Mouse (Mus musculus) heart, embryonic 16.5 days (tissue): ENCODE data around the gene Myo1d. TPM values are rescaled to one million over a fixed set of nuclear protein-coding genes. Genes with fewer than 3 reads are reported as not detected.

ENCODE experiments used
- ATAC-seq: fragments of 200-750 bp; cut with Nextera tagmentation; replicated peaks from 2 replicates; pipeline ENCODE4 v1.8.0; 2017; ENCODE audit warnings: moderate number of reproducible peaks; ENCODE audit not compliant: insufficient read depth, low FRiP score; ENCODE audit errors: extremely low read depth
- H3K27ac ChIP-seq: fragments of 300-500 bp; sonication (generic); 2 replicates; pipeline ENCODE4 v1.5.1; 2014; ENCODE audit warnings: mild to moderate bottlenecking, low read length, control low read depth, moderate library complexity
- H3K27me3 ChIP-seq: fragments of 300-500 bp; sonication (generic); 2 replicates; pipeline ENCODE4 v1.6.1; 2014; ENCODE audit warnings: low read length, mixed read lengths; ENCODE audit not compliant: control insufficient read depth, insufficient read depth
- H3K36me3 ChIP-seq: fragments of 300-500 bp; sonication (generic); 2 replicates; pipeline ENCODE4 v1.6.1; 2014; ENCODE audit not compliant: control insufficient read depth, insufficient read depth
- H3K4me1 ChIP-seq: fragments of 300-500 bp; sonication (generic); 2 replicates; pipeline ENCODE4 v1.6.1; 2014; ENCODE audit warnings: low read length, mixed read lengths; ENCODE audit not compliant: control insufficient read depth, insufficient read depth
- H3K4me2 ChIP-seq: fragments of 300-500 bp; sonication (generic); 2 replicates; pipeline ENCODE4 v1.6.1; 2014; ENCODE audit warnings: low read depth, mild to moderate bottlenecking, control low read depth, low read length
- H3K4me3 ChIP-seq: fragments of 300-500 bp; sonication (generic); 2 replicates; pipeline ENCODE4 v1.5.1; 2014; ENCODE audit warnings: mild to moderate bottlenecking, control low read depth, low read length
- H3K9ac ChIP-seq: fragments of 300-500 bp; sonication (generic); 2 replicates; pipeline ENCODE4 v1.6.1; 2014; ENCODE audit warnings: low read length, control low read depth
- H3K9me3 ChIP-seq: fragments of 300-500 bp; sonication (generic); replicated peaks from 2 replicates; pipeline ENCODE4 v1.6.1; 2016; ENCODE audit warnings: low read length; ENCODE audit not compliant: control insufficient read depth
- WGBS: fragments of 180-500 bp; shearing (Covaris S2); extraction: QIAGEN DNeasy Blood & Tissue Kit; methylation state at CpG from one replicate; pipeline ENCODE4 v1.1.7; 2014; 5-methylcytosine and 5-hydroxymethylcytosine counted together
- polyA plus RNA-seq: library from polyadenylated mRNA; unstranded; fragments of >200 nt; fragmentation: Nextera tagmentation; extraction: Ambion mirVana; gene quantifications from 2 replicates; pipeline ENCODE4 v1.2.1, GENCODE M21; 2015

The Myo1d gene
- polyA plus RNA-seq, 1 experiment from 2014 or later: 7.5 TPM

DNA sequence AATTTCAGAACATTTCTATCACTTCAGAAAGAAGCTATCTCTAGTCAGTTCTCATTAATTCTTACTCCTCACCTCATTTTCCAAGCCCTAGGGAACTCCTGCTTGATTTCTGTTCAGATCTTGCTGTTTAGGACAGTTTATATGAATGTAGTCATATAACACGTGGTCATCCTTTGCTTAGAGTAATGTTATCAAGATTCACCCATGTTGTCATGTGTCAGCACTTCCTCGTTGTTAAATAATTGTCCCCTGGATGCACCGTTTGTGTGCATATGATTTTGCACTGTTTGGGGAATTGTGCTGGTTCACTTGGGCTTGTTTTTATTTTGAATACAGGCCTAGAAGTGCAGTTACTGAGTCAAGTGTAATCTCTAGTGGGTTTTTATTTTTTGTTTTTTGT is 327.6 kb downstream of the Myo1d start:
- Histone ChIP-seq H3K9me3 (no peaks in the 10 kb centered on the region), H3K27me3 (no peaks in the 10 kb centered on the region), H3K4me2 (no peak overlapping the region), H3K27ac (no peak overlapping the region), H3K4me3 (no peak overlapping the region), H3K4me1 (no peaks in the 10 kb centered on the region), H3K36me3 (peaks cover 18% of the 10 kb centered on the region), H3K9ac (no peak overlapping the region)
- 80% methylated on average over 3 of the region's 3 CpGs for WGBS
- no peak for ATAC-seq

DNA sequence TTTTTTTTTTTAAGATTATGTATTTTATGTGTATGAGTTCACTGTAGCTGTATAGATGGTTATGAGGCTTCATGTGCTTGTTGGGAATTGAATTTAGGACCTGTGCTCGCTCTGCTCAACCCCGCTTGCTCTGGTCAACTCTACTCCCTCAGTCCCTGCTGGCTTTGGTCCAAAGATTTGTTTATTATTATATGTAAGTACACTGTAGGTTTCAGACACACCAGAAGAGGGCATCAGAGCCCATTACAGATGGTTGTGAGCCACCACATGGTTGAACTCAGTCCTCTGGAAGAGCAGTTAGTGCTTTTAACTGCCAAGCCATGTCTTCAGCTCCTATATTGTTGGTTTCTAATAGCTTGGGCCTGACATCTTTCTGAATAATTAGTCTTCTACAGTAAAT is 330.0 kb downstream of the Myo1d start:
- Histone ChIP-seq H3K4me3 (no peak overlapping the region), H3K4me2 (no peak overlapping the region), H3K27me3 (no peaks in the 10 kb centered on the region), H3K4me1 (no peaks in the 10 kb centered on the region), H3K9ac (no peak overlapping the region), H3K27ac (no peak overlapping the region), H3K9me3 (no peaks in the 10 kb centered on the region), H3K36me3 (peaks cover 17% of the 10 kb centered on the region)
- WGBS: 93% methylated on average over 2 of the region's 2 CpGs
- ATAC-seq: no peak

DNA sequence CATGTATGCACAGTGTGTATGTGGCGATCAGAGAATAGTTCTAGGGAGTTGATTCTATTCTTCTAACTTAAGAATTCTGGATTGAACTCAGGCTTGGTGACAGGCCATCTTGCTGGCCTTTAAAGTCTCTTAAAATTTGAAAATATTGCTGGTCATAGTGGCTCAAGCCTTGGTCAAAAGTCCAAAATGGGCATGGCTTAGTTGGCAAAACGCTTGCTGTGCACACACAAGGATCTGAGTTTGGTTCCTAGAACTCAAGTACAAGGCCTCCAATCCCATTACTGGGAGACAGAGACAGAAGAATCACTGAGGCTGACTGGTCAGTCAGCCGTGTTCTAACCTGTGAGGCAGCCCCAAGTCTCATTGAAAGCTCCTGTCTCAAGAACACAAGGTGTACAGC is 332.9 kb downstream of the Myo1d start:
- Histone ChIP-seq H3K9ac (no peak overlapping the region), H3K9me3 (no peaks in the 10 kb centered on the region), H3K4me3 (no peak overlapping the region), H3K4me2 (no peak overlapping the region), H3K4me1 (no peaks in the 10 kb centered on the region), H3K36me3 (peaks cover 20% of the 10 kb centered on the region), H3K27ac (no peak overlapping the region), H3K27me3 (no peaks in the 10 kb centered on the region)
- WGBS: 98% methylated on average over 3 of the region's 3 CpGs
- ATAC-seq: no peak

Other genes starting within 250 kb of the Myo1d start
- 83.0 and 83.5 TPM in 2 replicates for gene Tmem98, start 30.1 kb upstream of the Myo1d start, polyA plus RNA-seq
- gene Spaca3, start 78.3 kb upstream of the Myo1d start, polyA plus RNA-seq: not detected in 2 replicates